Mouse (Mus musculus): Measurements from ENCODE around the gene Asb17. TPM values are rescaled to one million over a fixed set of nuclear protein-coding genes. Genes with fewer than 3 reads are reported as not detected.

Gene Asb17
- total RNA-seq (2014; rRNA removed; ENCODE audit: low replicate concordance), result not detected in 2 replicates
- 0.18 TPM in 2 replicates for polyA plus RNA-seq (2015; fragmentation: Nextera tagmentation; extraction: Ambion mirVana)

DNA sequence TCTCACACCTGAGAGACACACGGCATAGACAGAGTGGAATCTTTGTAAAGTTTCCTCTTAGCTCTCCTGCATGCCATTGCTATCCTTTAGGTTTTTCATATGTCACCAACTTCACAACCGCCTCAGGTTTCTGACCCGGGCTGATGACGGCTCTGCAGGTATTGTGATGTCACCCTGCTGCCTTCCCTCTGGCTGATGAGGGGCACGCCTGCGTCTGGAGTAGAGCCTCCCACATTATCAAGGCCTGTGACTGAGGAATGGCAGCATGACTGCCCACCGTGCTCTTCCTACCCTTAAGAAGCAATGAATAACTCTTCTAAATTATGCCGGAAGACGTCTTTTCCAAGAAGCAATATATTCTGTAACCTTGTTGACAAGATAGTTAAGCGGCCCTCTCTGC is at the start of gene Asb17:
Asb17 (plus strand) TSS at position 180 of the 400 bp plus-strand sequence.
- Histone ChIP-seq H3K4me3 (ENCODE audit: low read depth, low read length) (no peak within 1 kb of the TSS), H3K9ac (replicated peaks; ENCODE audit: low read depth, low read length) (no peak within 1 kb of the TSS), H3K4me2 (ENCODE audit: low read depth, low read length) (no peak within 1 kb of the TSS), H3K27me3 (ENCODE audit: control insufficient read depth, insufficient read depth, low read length) (no peaks in the 10 kb centered on the region), H3K4me1 (ENCODE audit: control insufficient read depth, insufficient read depth) (peaks cover 16% of the 10 kb centered on the region), H3K27ac (ENCODE audit: low read depth) (no peak within 1 kb of the TSS), H3K36me3 (replicated peaks; ENCODE audit: control insufficient read depth, insufficient read depth, low read length) (no peaks in the 10 kb centered on the region), H3K9me3 (replicated peaks; ENCODE audit: control insufficient read depth, low read length) (no peaks in the 10 kb centered on the region)
- DNase-seq (ENCODE audit: low spot score), result no peak
- no peak for ATAC-seq (ENCODE audit: insufficient read depth, low read depth)
- TF ChIP-seq EP300 (IDR thresholded peaks at IDR 0.05; ENCODE audit: low read depth) (no peak), CTCF (IDR thresholded peaks at IDR 0.05; ENCODE audit: low read depth) (no peak)
- 75% methylated on average over 10 of the region's 10 CpGs for WGBS

DNA sequence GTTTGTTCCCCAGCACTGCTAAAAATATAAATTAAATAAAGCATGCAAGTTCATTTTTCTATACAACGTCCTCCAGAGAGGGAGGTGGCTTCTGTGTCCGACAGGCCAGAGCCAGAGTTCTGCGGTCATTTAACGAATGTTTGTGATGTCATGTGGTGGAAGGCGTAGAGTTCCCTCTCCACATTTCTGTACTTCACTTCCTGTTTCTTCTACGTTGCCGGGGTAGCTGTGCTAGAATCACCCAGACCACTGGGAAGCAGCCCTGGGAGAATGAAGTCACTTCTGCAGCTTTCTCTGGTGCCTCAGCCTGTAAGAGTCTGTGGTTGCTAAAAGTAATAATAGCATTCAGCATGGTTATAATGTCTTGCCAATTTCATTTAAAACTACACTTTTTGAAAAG is 46.4 kb upstream of the Asb17 start:
- no peaks in the 10 kb centered on the region for H3K9me3 ChIP-seq (replicated peaks; ENCODE audit: control insufficient read depth, low read length)
- no peak overlapping the region for H3K9ac ChIP-seq (replicated peaks; ENCODE audit: low read depth, low read length)
- no peak overlapping the region for H3K27ac ChIP-seq (ENCODE audit: low read depth)
- ATAC-seq (ENCODE audit: insufficient read depth, low read depth) (no peak), DNase-seq (ENCODE audit: low spot score) (no peak)
- H3K4me2 ChIP-seq (ENCODE audit: low read depth, low read length), result no peak overlapping the region
- H3K36me3 ChIP-seq (replicated peaks; ENCODE audit: control insufficient read depth, insufficient read depth, low read length), result no peaks in the 10 kb centered on the region
- 44% methylated on average over 7 of the region's 7 CpGs for WGBS
- TF ChIP-seq CTCF (IDR thresholded peaks at IDR 0.05; ENCODE audit: low read depth) (no peak), EP300 (IDR thresholded peaks at IDR 0.05; ENCODE audit: low read depth) (no peak)
- no peak overlapping the region for H3K4me3 ChIP-seq (ENCODE audit: low read depth, low read length)
- H3K27me3 ChIP-seq (ENCODE audit: control insufficient read depth, insufficient read depth, low read length), result no peaks in the 10 kb centered on the region
- no peaks in the 10 kb centered on the region for H3K4me1 ChIP-seq (ENCODE audit: control insufficient read depth, insufficient read depth)

DNA sequence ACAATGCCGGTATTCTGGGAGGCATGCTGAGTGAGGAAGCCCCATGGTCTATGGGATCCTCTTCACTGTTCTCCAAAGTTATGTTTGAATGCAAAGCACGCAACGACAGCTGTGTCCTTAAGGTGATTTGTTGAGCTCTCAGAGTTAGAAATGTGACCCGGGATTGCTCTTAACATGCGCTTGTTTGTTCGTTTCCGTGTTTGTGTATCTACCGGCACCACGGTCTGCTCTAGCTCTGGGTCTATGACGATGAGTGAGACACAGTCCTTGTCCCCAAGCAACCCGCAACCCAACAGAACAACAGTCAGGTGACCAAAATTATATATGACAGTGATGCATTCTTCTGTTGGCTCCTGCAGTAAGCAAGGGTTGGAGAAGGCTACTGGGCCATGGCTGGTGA is 44.4 kb upstream of the Asb17 start:
- Histone ChIP-seq H3K4me3 (ENCODE audit: low read depth, low read length) (no peak overlapping the region), H3K4me2 (ENCODE audit: low read depth, low read length) (no peak overlapping the region), H3K9ac (replicated peaks; ENCODE audit: low read depth, low read length) (no peak overlapping the region), H3K4me1 (ENCODE audit: control insufficient read depth, insufficient read depth) (no peaks in the 10 kb centered on the region), H3K27me3 (ENCODE audit: control insufficient read depth, insufficient read depth, low read length) (no peaks in the 10 kb centered on the region), H3K36me3 (replicated peaks; ENCODE audit: control insufficient read depth, insufficient read depth, low read length) (no peaks in the 10 kb centered on the region), H3K9me3 (replicated peaks; ENCODE audit: control insufficient read depth, low read length) (no peaks in the 10 kb centered on the region), H3K27ac (ENCODE audit: low read depth) (no peak overlapping the region)
- WGBS, result 89% methylated on average over 11 of the region's 11 CpGs
- ATAC-seq (ENCODE audit: insufficient read depth, low read depth) (no peak), DNase-seq (ENCODE audit: low spot score) (no peak)
- TF ChIP-seq CTCF (IDR thresholded peaks at IDR 0.05; ENCODE audit: low read depth) (no peak), EP300 (IDR thresholded peaks at IDR 0.05; ENCODE audit: low read depth) (no peak)

DNA sequence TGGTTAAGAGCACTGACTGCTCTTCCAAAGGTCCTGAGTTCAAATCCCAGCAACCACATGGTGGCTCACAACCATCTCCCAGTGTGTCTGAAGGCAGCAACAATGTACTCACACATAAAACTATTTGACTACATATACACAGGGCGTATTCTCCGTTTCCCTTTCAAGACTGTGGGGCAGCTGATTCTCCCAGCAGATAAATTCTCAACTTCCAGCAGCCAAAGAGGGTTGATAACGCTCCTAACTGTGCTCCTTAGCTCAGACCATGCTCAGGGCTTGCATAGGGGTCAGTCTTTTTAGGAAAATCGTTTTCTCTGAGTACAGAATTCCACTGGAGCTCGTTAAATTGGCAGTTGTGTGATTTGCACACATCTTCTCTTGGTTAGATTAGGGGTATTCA is 43.3 kb upstream of the Asb17 start:
- Histone ChIP-seq H3K4me3 (ENCODE audit: low read depth, low read length) (no peak overlapping the region), H3K36me3 (replicated peaks; ENCODE audit: control insufficient read depth, insufficient read depth, low read length) (no peaks in the 10 kb centered on the region), H3K9me3 (replicated peaks; ENCODE audit: control insufficient read depth, low read length) (no peaks in the 10 kb centered on the region), H3K4me2 (ENCODE audit: low read depth, low read length) (no peak overlapping the region), H3K27ac (ENCODE audit: low read depth) (no peak overlapping the region), H3K4me1 (ENCODE audit: control insufficient read depth, insufficient read depth) (no peaks in the 10 kb centered on the region), H3K9ac (replicated peaks; ENCODE audit: low read depth, low read length) (no peak overlapping the region), H3K27me3 (ENCODE audit: control insufficient read depth, insufficient read depth, low read length) (no peaks in the 10 kb centered on the region)
- no peak for TF ChIP-seq EP300 (IDR thresholded peaks at IDR 0.05; ENCODE audit: low read depth)
- no peak for TF ChIP-seq CTCF (IDR thresholded peaks at IDR 0.05; ENCODE audit: low read depth)
- ATAC-seq (ENCODE audit: insufficient read depth, low read depth) (no peak), DNase-seq (ENCODE audit: low spot score) (no peak)
- 71% methylated on average over 5 of the region's 5 CpGs for WGBS

DNA sequence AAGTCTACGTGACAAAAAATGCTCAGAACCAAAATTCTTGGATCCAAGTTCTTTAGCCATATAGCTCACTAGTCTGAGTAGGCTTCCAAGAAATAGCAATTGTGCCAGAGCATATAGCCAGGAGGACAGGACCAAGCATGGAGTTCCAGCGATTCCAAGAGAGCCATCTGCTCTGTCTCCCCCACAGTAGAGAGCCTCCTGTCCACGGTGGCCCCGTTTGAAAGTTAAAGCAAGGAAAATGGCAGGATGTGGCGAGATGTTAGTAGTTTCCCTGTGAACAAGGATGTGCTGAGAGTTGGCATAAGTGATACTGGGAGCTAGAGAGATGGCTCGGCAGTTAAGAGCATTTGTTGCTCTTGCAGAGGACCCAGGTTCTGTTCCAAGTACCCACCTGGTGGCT is 42.5 kb upstream of the Asb17 start:
- Histone ChIP-seq H3K4me2 (ENCODE audit: low read depth, low read length) (no peak overlapping the region), H3K9me3 (replicated peaks; ENCODE audit: control insufficient read depth, low read length) (no peaks in the 10 kb centered on the region), H3K4me3 (ENCODE audit: low read depth, low read length) (no peak overlapping the region), H3K9ac (replicated peaks; ENCODE audit: low read depth, low read length) (no peak overlapping the region), H3K27ac (ENCODE audit: low read depth) (no peak overlapping the region), H3K4me1 (ENCODE audit: control insufficient read depth, insufficient read depth) (no peaks in the 10 kb centered on the region), H3K27me3 (ENCODE audit: control insufficient read depth, insufficient read depth, low read length) (no peaks in the 10 kb centered on the region), H3K36me3 (replicated peaks; ENCODE audit: control insufficient read depth, insufficient read depth, low read length) (no peaks in the 10 kb centered on the region)
- TF ChIP-seq CTCF (IDR thresholded peaks at IDR 0.05; ENCODE audit: low read depth) (no peak), EP300 (IDR thresholded peaks at IDR 0.05; ENCODE audit: low read depth) (no peak)
- DNase-seq (ENCODE audit: low spot score) (no peak), ATAC-seq (ENCODE audit: insufficient read depth, low read depth) (no peak)
- WGBS, result 66% methylated on average over 6 of the region's 6 CpGs

DNA sequence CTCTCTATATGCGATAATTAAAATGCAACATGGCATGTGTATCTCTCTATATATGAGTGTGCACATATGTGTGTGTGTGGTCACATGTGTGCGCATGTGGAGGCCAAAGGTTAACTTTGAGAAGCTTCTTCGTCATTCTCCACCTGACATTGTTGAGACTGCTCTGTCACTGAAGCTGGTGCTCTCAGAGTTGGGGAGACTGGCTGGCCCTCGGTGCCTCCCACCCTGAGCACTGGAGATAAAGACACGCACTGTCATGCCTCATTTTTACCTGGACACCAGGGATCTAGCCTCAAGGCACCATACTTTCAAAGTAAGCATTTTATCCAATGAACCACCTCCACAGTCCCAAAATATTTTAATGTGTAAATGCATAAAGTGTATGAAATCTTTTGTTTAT is 41.4 kb upstream of the Asb17 start:
- H3K27me3 ChIP-seq (ENCODE audit: control insufficient read depth, insufficient read depth, low read length), result no peaks in the 10 kb centered on the region
- no peaks in the 10 kb centered on the region for H3K4me1 ChIP-seq (ENCODE audit: control insufficient read depth, insufficient read depth)
- ATAC-seq (ENCODE audit: insufficient read depth, low read depth) (no peak), DNase-seq (ENCODE audit: low spot score) (no peak)
- no peaks in the 10 kb centered on the region for H3K9me3 ChIP-seq (replicated peaks; ENCODE audit: control insufficient read depth, low read length)
- no peak overlapping the region for H3K4me2 ChIP-seq (ENCODE audit: low read depth, low read length)
- no peak overlapping the region for H3K4me3 ChIP-seq (ENCODE audit: low read depth, low read length)
- no peak for TF ChIP-seq EP300 (IDR thresholded peaks at IDR 0.05; ENCODE audit: low read depth)
- TF ChIP-seq CTCF (IDR thresholded peaks at IDR 0.05; ENCODE audit: low read depth), result no peak
- H3K9ac ChIP-seq (replicated peaks; ENCODE audit: low read depth, low read length), result no peak overlapping the region
- H3K27ac ChIP-seq (ENCODE audit: low read depth), result no peak overlapping the region
- 79% methylated on average over 5 of the region's 5 CpGs for WGBS
- H3K36me3 ChIP-seq (replicated peaks; ENCODE audit: control insufficient read depth, insufficient read depth, low read length), result no peaks in the 10 kb centered on the region
